Mouse (Mus musculus): ENCODE results near the gene Ptpro. TPM values are rescaled to one million over a fixed set of nuclear protein-coding genes. Genes with fewer than 3 reads are reported as not detected.
"Not testable (repeated sequence)": the region's sequence is repeated elsewhere in the genome, so short reads cannot be mapped to it uniquely, and the experiment has no call there.

The Ptpro gene
- total and polyA plus RNA-seq, 3 experiments: 0.05 TPM; not detected in 2

DNA sequence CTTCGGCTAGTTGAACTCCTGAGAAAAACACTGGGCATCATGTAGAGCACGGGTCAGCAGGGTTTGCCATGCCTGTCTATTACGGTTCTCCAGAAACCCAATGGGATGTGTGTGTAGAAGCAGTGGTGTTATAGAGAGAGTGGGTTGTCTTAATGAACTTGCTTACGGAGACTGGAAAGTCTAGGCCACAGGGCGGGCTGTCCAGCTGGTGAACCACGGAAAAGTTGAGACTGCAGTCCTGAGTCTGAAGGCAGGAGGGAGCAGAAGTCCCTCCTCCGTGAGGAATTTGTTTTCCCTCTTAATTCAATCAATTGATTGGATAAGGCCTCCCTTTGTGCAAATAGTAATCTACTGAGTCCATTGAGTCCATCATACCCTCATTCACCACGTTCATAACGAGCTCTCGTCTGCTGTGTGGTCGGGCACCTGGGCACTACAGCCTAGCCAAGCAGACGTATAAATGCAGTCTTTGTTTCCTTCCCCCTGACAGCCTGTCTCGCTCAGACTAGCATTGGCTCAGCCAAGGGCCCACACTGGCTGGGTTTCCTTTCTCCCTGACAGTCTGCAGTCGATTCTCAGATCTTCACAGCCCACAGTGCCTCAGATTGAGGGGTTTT is 181.5 kb downstream of the Ptpro start:
- TF ChIP-seq TAL1 (conservative IDR thresholded peaks at IDR 0.05; ENCODE audit: low read depth, low read length) (no peak), GATA1 (IDR thresholded peaks at IDR 0.05; ENCODE audit: borderline replicate concordance, low read length) (no peak), CTCF (IDR thresholded peaks at IDR 0.05; ENCODE audit: low read depth, low read length) (no peak), POLR2AphosphoS5 (IDR thresholded peaks at IDR 0.05; ENCODE audit: insufficient replicate concordance, low read depth, low read length) (no peak), GATA2 (IDR thresholded peaks at IDR 0.05; ENCODE audit: borderline replicate concordance, low read depth, low read length) (no peak)
- no peaks in the 10 kb centered on the region for H3K36me3 ChIP-seq (replicated peaks)
- no peak for ATAC-seq (ENCODE audit: extremely low read depth, insufficient number of reproducible peaks, low FRiP score, poor library complexity, severe bottlenecking)
- no peak overlapping the region for H3K4me3 ChIP-seq (ENCODE audit: low read depth, low read length)
- H3K9me3 ChIP-seq (replicated peaks): peaks cover 50% of the 10 kb centered on the region
- no peak for DNase-seq (ENCODE audit: low spot score)
- no peaks in the 10 kb centered on the region for H3K27me3 ChIP-seq (ENCODE audit: insufficient read depth, low read length)
- no peaks in the 10 kb centered on the region for H3K4me1 ChIP-seq (ENCODE audit: insufficient read depth, low read depth, low read length)

DNA sequence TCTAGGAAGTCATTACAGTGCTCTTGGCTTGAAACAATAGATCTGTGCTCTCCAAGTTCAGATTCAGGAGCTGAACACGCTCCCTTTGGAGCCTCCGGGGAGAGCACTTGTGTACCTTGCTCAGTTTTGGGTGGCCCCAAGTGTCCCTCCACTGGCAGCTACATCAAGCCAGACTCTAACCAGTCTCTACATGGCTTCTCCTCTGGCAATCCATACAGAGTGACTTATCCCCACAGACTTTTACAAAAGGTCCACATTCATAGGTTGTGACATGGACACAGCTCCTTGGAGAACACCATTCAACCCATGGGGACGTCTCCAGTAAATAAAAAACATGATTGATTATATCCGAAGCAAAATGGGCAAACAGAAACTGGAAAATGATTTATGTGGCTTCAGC is 185.4 kb downstream of the Ptpro start:
- Histone ChIP-seq H3K36me3 (replicated peaks) (no peaks in the 10 kb centered on the region), H3K27me3 (ENCODE audit: insufficient read depth, low read length) (no peaks in the 10 kb centered on the region), H3K4me1 (ENCODE audit: insufficient read depth, low read depth, low read length) (no peaks in the 10 kb centered on the region), H3K4me3 (ENCODE audit: low read depth, low read length) (no peak overlapping the region), H3K9me3 (replicated peaks) (peaks cover 44% of the 10 kb centered on the region)
- no peak for DNase-seq (ENCODE audit: low spot score)
- no peak for ATAC-seq (ENCODE audit: extremely low read depth, insufficient number of reproducible peaks, low FRiP score, poor library complexity, severe bottlenecking)
- TF ChIP-seq POLR2AphosphoS5 (IDR thresholded peaks at IDR 0.05; ENCODE audit: insufficient replicate concordance, low read depth, low read length) (no peak), CTCF (IDR thresholded peaks at IDR 0.05; ENCODE audit: low read depth, low read length) (no peak), TAL1 (conservative IDR thresholded peaks at IDR 0.05; ENCODE audit: low read depth, low read length) (no peak), GATA2 (IDR thresholded peaks at IDR 0.05; ENCODE audit: borderline replicate concordance, low read depth, low read length) (no peak), GATA1 (IDR thresholded peaks at IDR 0.05; ENCODE audit: borderline replicate concordance, low read length) (no peak)

DNA sequence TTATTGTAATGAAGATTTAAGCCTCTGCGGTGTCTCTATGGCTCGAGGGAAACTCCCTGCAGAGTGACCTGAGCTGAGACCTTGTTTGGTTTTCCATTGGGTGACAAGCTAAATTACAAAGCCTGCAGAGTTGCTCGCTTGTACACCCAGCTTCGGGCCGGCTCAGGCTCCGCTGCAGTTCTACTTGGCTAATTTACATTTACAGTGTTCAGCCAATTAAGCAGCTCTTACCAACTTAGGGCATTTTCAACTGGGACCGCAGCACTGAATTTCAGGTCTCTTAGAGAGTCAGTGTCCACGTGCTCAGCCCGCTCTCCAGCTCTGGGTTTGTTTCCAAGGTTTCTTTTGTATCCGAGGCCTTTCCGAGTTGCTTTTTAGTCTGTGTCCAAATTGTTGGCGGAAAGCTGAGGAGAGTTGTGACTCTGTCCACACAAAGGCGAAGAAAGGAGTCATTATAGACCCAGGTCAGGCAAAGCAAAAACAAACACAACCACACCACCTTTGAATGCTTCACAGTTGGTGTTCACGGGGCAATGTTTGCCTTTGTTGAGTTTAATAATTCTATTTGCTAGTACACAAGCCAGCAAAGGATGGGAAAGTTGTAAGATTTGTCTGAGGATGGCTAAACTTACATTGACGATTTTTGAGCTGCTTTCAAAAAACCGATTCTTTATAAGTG is 185.9 kb downstream of the Ptpro start:
- H3K4me3 ChIP-seq (ENCODE audit: low read depth, low read length): no peak overlapping the region
- DNase-seq (ENCODE audit: low spot score) (no peak), ATAC-seq (ENCODE audit: extremely low read depth, insufficient number of reproducible peaks, low FRiP score, poor library complexity, severe bottlenecking) (no peak)
- no peaks in the 10 kb centered on the region for H3K36me3 ChIP-seq (replicated peaks)
- no peaks in the 10 kb centered on the region for H3K27me3 ChIP-seq (ENCODE audit: insufficient read depth, low read length)
- H3K4me1 ChIP-seq (ENCODE audit: insufficient read depth, low read depth, low read length): no peaks in the 10 kb centered on the region
- H3K9me3 ChIP-seq (replicated peaks): peaks cover 46% of the 10 kb centered on the region
- TF ChIP-seq GATA2 (IDR thresholded peaks at IDR 0.05; ENCODE audit: borderline replicate concordance, low read depth, low read length) (no peak), POLR2AphosphoS5 (IDR thresholded peaks at IDR 0.05; ENCODE audit: insufficient replicate concordance, low read depth, low read length) (no peak), CTCF (IDR thresholded peaks at IDR 0.05; ENCODE audit: low read depth, low read length) (no peak), TAL1 (conservative IDR thresholded peaks at IDR 0.05; ENCODE audit: low read depth, low read length) (no peak), GATA1 (IDR thresholded peaks at IDR 0.05; ENCODE audit: borderline replicate concordance, low read length) (no peak)

DNA sequence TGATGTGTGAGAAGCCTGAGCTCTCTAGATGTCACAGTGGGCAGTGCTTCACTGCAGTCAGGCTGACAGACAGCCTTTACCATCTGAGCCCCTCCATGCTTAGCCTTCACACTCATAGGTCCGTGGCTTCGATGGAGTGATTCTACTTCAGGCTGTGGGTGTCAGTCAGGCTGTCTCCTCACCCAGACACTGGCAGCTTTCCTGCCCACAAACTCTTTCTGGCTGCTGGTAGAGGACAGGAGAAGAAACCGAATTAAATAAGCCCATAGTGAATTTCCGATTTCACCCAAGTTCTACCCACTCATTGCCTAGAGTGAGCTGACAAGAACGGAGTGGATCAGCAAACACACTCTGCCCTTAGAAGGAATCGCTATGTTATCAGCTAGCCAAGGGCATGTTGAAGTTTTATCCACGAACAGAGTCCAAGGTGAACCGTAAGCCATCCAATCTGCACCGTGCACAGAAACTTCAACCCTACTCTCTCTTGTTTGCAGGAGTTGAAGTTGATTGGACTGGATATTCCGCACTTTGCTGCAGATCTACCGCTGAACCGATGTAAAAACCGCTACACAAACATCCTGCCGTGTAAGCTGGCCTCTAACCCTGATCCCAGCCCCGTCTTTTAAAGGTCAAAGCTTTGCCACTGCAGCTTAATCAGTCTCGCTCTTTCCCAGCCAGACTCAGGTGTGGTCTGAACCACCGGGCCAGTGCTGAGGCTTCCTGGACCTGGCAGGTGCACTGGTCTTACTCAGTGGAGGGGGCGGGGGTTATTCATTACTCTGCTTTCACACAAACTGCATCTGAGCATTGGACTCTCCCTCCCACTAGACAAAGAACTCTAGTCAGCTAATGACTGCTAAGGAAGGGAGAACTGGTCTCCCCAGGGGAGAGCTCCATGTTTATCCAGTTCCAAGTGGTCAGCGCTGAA is 188.7 kb downstream of the Ptpro start:
- ATAC-seq (ENCODE audit: extremely low read depth, insufficient number of reproducible peaks, low FRiP score, poor library complexity, severe bottlenecking): no peak
- no peaks in the 10 kb centered on the region for H3K36me3 ChIP-seq (replicated peaks)
- DNase-seq (ENCODE audit: low spot score): no peak
- H3K4me1 ChIP-seq (ENCODE audit: insufficient read depth, low read depth, low read length): no peaks in the 10 kb centered on the region
- H3K4me3 ChIP-seq (ENCODE audit: low read depth, low read length): no peak overlapping the region
- H3K9me3 ChIP-seq (replicated peaks): peaks cover 49% of the 10 kb centered on the region
- H3K27me3 ChIP-seq (ENCODE audit: insufficient read depth, low read length): no peaks in the 10 kb centered on the region
- TF ChIP-seq POLR2AphosphoS5 (IDR thresholded peaks at IDR 0.05; ENCODE audit: insufficient replicate concordance, low read depth, low read length) (no peak), CTCF (IDR thresholded peaks at IDR 0.05; ENCODE audit: low read depth, low read length) (no peak)

DNA sequence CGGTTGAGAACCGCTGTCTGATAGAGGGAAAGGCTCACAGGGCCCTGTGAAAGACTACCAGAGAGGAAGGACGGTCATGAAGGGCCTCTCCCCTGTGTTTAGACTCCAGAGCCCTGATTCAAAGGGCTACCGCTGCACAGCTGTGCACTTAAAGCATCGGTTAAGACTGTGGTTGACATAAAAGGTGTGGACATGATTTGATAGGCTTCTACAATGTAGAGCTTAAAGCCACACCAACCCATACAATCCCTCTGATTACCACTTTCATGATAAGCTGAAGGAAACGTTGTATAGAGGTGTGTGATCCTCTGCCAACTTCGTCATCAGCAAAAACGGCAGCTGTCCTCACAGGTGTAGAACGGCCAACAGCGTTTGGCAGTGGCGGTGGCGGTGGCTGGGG is 191.0 kb downstream of the Ptpro start:
- ATAC-seq (ENCODE audit: extremely low read depth, insufficient number of reproducible peaks, low FRiP score, poor library complexity, severe bottlenecking) (no peak), DNase-seq (ENCODE audit: low spot score) (no peak)
- no peak overlapping the region for H3K4me3 ChIP-seq (ENCODE audit: low read depth, low read length)
- H3K9me3 ChIP-seq (replicated peaks): peaks cover 48% of the 10 kb centered on the region
- no peaks in the 10 kb centered on the region for H3K4me1 ChIP-seq (ENCODE audit: insufficient read depth, low read depth, low read length)
- H3K27me3 ChIP-seq (ENCODE audit: insufficient read depth, low read length): no peaks in the 10 kb centered on the region
- H3K36me3 ChIP-seq (replicated peaks): no peaks in the 10 kb centered on the region
- no peak for TF ChIP-seq GATA2 (IDR thresholded peaks at IDR 0.05; ENCODE audit: borderline replicate concordance, low read depth, low read length)
- no peak for TF ChIP-seq POLR2AphosphoS5 (IDR thresholded peaks at IDR 0.05; ENCODE audit: insufficient replicate concordance, low read depth, low read length)

DNA sequence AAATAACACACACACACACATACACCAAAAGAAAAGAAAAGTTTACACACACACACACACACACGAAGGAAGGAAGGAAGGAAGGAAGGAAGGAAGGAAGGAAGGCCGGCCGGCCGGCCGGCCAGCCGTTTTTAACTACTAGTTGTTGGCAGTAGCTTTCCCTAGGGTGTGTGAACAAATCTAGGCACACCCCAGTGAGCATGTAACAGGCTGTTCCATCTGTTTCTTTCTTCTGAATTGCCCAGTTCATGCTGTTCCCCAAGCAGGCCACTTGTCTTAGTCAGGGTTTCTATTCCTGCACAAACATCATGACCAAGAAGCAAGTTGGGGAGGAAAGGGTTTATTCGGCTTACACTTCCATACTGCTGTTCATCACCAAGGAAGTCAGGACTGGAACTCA is 194.0 kb downstream of the Ptpro start:
- not testable (repeated sequence) for H3K4me3 ChIP-seq (ENCODE audit: low read depth, low read length); ATAC-seq (ENCODE audit: extremely low read depth, insufficient number of reproducible peaks, low FRiP score, poor library complexity, severe bottlenecking); H3K4me1 ChIP-seq (ENCODE audit: insufficient read depth, low read depth, low read length); DNase-seq (ENCODE audit: low spot score); H3K36me3 ChIP-seq (replicated peaks); H3K27me3 ChIP-seq (ENCODE audit: insufficient read depth, low read length)
- peaks cover 47% of the 10 kb centered on the region for H3K9me3 ChIP-seq (replicated peaks)
